Mouse (Mus musculus) large intestine, adult 2 months (tissue): ENCODE results near the gene Zfp825. TPM values are rescaled to one million over a fixed set of nuclear protein-coding genes. Genes with fewer than 3 reads are reported as not detected.

Experiments
- polyA plus RNA-seq: library from polyadenylated mRNA; depleted of rRNA; stranded (reverse); fragments of >200 nt; gene quantifications from 2 replicates; pipeline ENCODE4 v1.2.3, GENCODE M21; 2012; rRNA removed

The Zfp825 gene
- polyA plus RNA-seq, 1 experiment, result 1.6 TPM

Other genes with a start within 250 kb of the Zfp825 start
- 1.2 and 2.2 TPM in 2 replicates for gene Ahrr, start 201.7 kb downstream of the Zfp825 start, polyA plus RNA-seq
- 212 and 237 TPM in 2 replicates for gene Pdcd6, start 176.4 kb downstream of the Zfp825 start, polyA plus RNA-seq
- 152 and 235 TPM in 2 replicates for gene Sdha, start 143.7 kb downstream of the Zfp825 start, polyA plus RNA-seq
- 2.1 and 2.8 TPM in 2 replicates for gene Ccdc127, start 143.7 kb downstream of the Zfp825 start, polyA plus RNA-seq
- gene Lrrc14b, start 130.0 kb downstream of the Zfp825 start, polyA plus RNA-seq, result 0.22 and 0.37 TPM in 2 replicates
- gene Zfp72, start 103.2 kb downstream of the Zfp825 start, polyA plus RNA-seq, result 0.15 and 0.29 TPM in 2 replicates
- 47.0 and 49.5 TPM in 2 replicates for gene Ftl1-ps1, start 94.3 kb downstream of the Zfp825 start, polyA plus RNA-seq
- gene Erap1, start 145.6 kb upstream of the Zfp825 start, polyA plus RNA-seq, result 33.0 and 59.0 TPM in 2 replicates